Mouse (Mus musculus) MEL-GATA-1-ER (cell line): ENCODE results near the gene Ap1s1.
A peak's percentile ranks its signal among the peaks of the same experiment; 100 is the strongest.

Source experiments
- DNase-seq: peaks from one replicate; pipeline ENCODE4 v3.0.0-alpha.2; 2012; ENCODE audit warnings: low read depth; ENCODE audit errors: extremely low read depth

Gene Ap1s1

GRCm38 (mm10) chr5:137045402-137046323 is at the start of gene Ap1s1:
Gene Ap1s1 (minus strand): TSS chr5:137046135.
- peak; percentile 79 for DNase-seq

- DNase-seq: no peak
These were observed 49.2 kb upstream of the Ap1s1 start for GRCm38 (mm10) chr5:137095135-137095534.

- DNase-seq: no peak
These were observed 47.8 kb upstream of the Ap1s1 start for GRCm38 (mm10) chr5:137093720-137094119.

GRCm38 (mm10) chr5:137091560-137091959 is 45.6 kb upstream of the Ap1s1 start:
- no peak for DNase-seq

- no peak for DNase-seq
These were observed 44.9 kb upstream of the Ap1s1 start for GRCm38 (mm10) chr5:137090870-137091269.

- DNase-seq: no peak
These were observed 41.5 kb upstream of the Ap1s1 start for GRCm38 (mm10) chr5:137087410-137087809.

GRCm38 (mm10) chr5:137085731-137086130 is 39.8 kb upstream of the Ap1s1 start:
- no peak for DNase-seq

- DNase-seq: peak; percentile 75
These were observed 39.1 kb upstream of the Ap1s1 start for GRCm38 (mm10) chr5:137085021-137085420.

- no peak for DNase-seq
These were observed 37.1 kb upstream of the Ap1s1 start for GRCm38 (mm10) chr5:137083051-137083450.

GRCm38 (mm10) chr5:137079849-137080248 is 33.9 kb upstream of the Ap1s1 start:
- DNase-seq: peak; percentile 64

GRCm38 (mm10) chr5:137078616-137079015 is 32.7 kb upstream of the Ap1s1 start:
- DNase-seq: no peak

GRCm38 (mm10) chr5:137078041-137078440 is 32.1 kb upstream of the Ap1s1 start:
- no peak for DNase-seq

GRCm38 (mm10) chr5:137077187-137077586 is 31.3 kb upstream of the Ap1s1 start:
- DNase-seq: no peak

- peak; percentile 83 for DNase-seq
These were observed 30.4 kb upstream of the Ap1s1 start for GRCm38 (mm10) chr5:137076191-137076930.

GRCm38 (mm10) chr5:137075726-137076125 is 29.8 kb upstream of the Ap1s1 start:
- DNase-seq: no peak

GRCm38 (mm10) chr5:137074191-137074651 is 28.3 kb upstream of the Ap1s1 start:
- no peak for DNase-seq

GRCm38 (mm10) chr5:137073141-137073540 is 27.2 kb upstream of the Ap1s1 start:
- DNase-seq: no peak

GRCm38 (mm10) chr5:137072079-137072960 is 26.4 kb upstream of the Ap1s1 start, which contains the start of gene Serpine1:
Gene Serpine1 (minus strand): TSS chr5:137072268.
- no peak for DNase-seq

GRCm38 (mm10) chr5:137070881-137071605 is 25.1 kb upstream of the Ap1s1 start:
- no peak for DNase-seq

GRCm38 (mm10) chr5:137068711-137069110 is 22.8 kb upstream of the Ap1s1 start:
- no peak for DNase-seq
